Mouse (Mus musculus) limb, embryonic 11.5 days (tissue): Measurements from ENCODE around the gene Olfr710. TPM values are rescaled to one million over a fixed set of nuclear protein-coding genes. Genes with fewer than 3 reads are reported as not detected.

Experiments
- polyA plus RNA-seq: library from polyadenylated mRNA; unstranded; fragments of >200 nt; fragmentation: Nextera tagmentation; extraction: Ambion mirVana; gene quantifications from 2 replicates; pipeline ENCODE4 v1.2.1, GENCODE M21; 2014

The Olfr710 gene
- polyA plus RNA-seq, 1 experiment from 2014 or later: not detected

Other genes starting within 250 kb of the Olfr710 start
- not detected in 2 replicates for gene Olfr695, start 231.9 kb downstream of the Olfr710 start, polyA plus RNA-seq
- gene Olfr697, start 205.9 kb downstream of the Olfr710 start, polyA plus RNA-seq: not detected in 2 replicates
- gene Olfr698, start 192.9 kb downstream of the Olfr710 start, polyA plus RNA-seq: not detected in 2 replicates
- not detected in 2 replicates for gene Olfr699, start 155.1 kb downstream of the Olfr710 start, polyA plus RNA-seq
- gene Olfr700, start 139.5 kb downstream of the Olfr710 start, polyA plus RNA-seq: not detected in 2 replicates
- not detected in 2 replicates for gene Olfr701, start 134.2 kb downstream of the Olfr710 start, polyA plus RNA-seq
- not detected in 2 replicates for gene Olfr702, start 114.4 kb downstream of the Olfr710 start, polyA plus RNA-seq
- not detected in 2 replicates for gene Olfr703, start 105.0 kb downstream of the Olfr710 start, polyA plus RNA-seq
- gene Olfr704, start 85.1 kb downstream of the Olfr710 start, polyA plus RNA-seq: not detected in 2 replicates
- gene Olfr705, start 71.4 kb downstream of the Olfr710 start, polyA plus RNA-seq: not detected in 2 replicates
- not detected in 2 replicates for gene Olfr706, start 60.1 kb downstream of the Olfr710 start, polyA plus RNA-seq
- gene Olfr707, start 47.1 kb downstream of the Olfr710 start, polyA plus RNA-seq: not detected in 2 replicates
- not detected in 2 replicates for gene Olfr1532-ps1, start 40.3 kb downstream of the Olfr710 start, polyA plus RNA-seq
- not detected in 2 replicates for gene Olfr709-ps1, start 16.1 kb downstream of the Olfr710 start, polyA plus RNA-seq
- gene Olfr6, start 15.6 kb upstream of the Olfr710 start, polyA plus RNA-seq: not detected in 2 replicates
- not detected in 2 replicates for gene Olfr711, start 27.1 kb upstream of the Olfr710 start, polyA plus RNA-seq
- not detected in 2 replicates for gene Olfr2, start 57.8 kb upstream of the Olfr710 start, polyA plus RNA-seq
- gene Olfr713, start 82.9 kb upstream of the Olfr710 start, polyA plus RNA-seq: not detected in 2 replicates
- gene Olfr714, start 122.7 kb upstream of the Olfr710 start, polyA plus RNA-seq: not detected in 2 replicates
- not detected in 2 replicates for gene Olfr17, start 144.9 kb upstream of the Olfr710 start, polyA plus RNA-seq
- not detected in 2 replicates for gene Olfr715b, start 162.1 kb upstream of the Olfr710 start, polyA plus RNA-seq
- not detected in 2 replicates for gene Olfr715, start 182.8 kb upstream of the Olfr710 start, polyA plus RNA-seq
- gene Olfr716, start 190.0 kb upstream of the Olfr710 start, polyA plus RNA-seq: not detected in 2 replicates
- gene Nlrp14, start 218.7 kb upstream of the Olfr710 start, polyA plus RNA-seq: not detected in 2 replicates